Mouse (Mus musculus): ENCODE results near the gene Plekhg6. TPM values are rescaled to one million over a fixed set of nuclear protein-coding genes. Genes with fewer than 3 reads are reported as not detected.

Gene Plekhg6
- polyA plus RNA-seq, 1 experiment from 2014 or later = 0.49 TPM

- Histone ChIP-seq H3K27me3 (ENCODE audit: control insufficient read depth, insufficient read depth, low read depth, low read length) (no peaks in the 10 kb centered on the region), H3K9ac (ENCODE audit: low read length) (no peak overlapping the region), H3K4me1 (replicated peaks; ENCODE audit: control insufficient read depth, insufficient read depth, low read length) (peaks cover 34% of the 10 kb centered on the region), H3K4me2 (ENCODE audit: low read depth, low read length) (no peak overlapping the region), H3K27ac (ENCODE audit: low read length) (peak overlapping the region; percentile 4; the same call in 1 of the 2 replicates), H3K4me3 (ENCODE audit: low read length) (no peak overlapping the region), H3K9me3 (ENCODE audit: control insufficient read depth, low read length) (no peaks in the 10 kb centered on the region), H3K36me3 (ENCODE audit: control insufficient read depth, insufficient read depth, low read length) (no peaks in the 10 kb centered on the region)
- ATAC-seq (ENCODE audit: low read depth) = no peak
- 44% methylated on average over 4 of the region's 4 CpGs for WGBS
Observed at GRCm38 (mm10) chr6:125344866-125345265, 35.7 kb downstream of the Plekhg6 start.

- peak overlapping the region; percentile 47 for H3K9ac ChIP-seq (ENCODE audit: low read length)
- H3K9me3 ChIP-seq (ENCODE audit: control insufficient read depth, low read length) = no peaks in the 10 kb centered on the region
- H3K27me3 ChIP-seq (ENCODE audit: control insufficient read depth, insufficient read depth, low read depth, low read length) = no peaks in the 10 kb centered on the region
- no peak overlapping the region for H3K4me2 ChIP-seq (ENCODE audit: low read depth, low read length)
- 11% methylated on average over 8 of the region's 8 CpGs for WGBS
- H3K36me3 ChIP-seq (ENCODE audit: control insufficient read depth, insufficient read depth, low read length) = no peaks in the 10 kb centered on the region
- ATAC-seq (ENCODE audit: low read depth) = peak; percentile 59
- H3K27ac ChIP-seq (ENCODE audit: low read length) = peak overlapping the region; percentile 4; the same call in 1 of the 2 replicates
- H3K4me1 ChIP-seq (replicated peaks; ENCODE audit: control insufficient read depth, insufficient read depth, low read length) = peaks cover 33% of the 10 kb centered on the region
- no peak overlapping the region for H3K4me3 ChIP-seq (ENCODE audit: low read length)
Observed at GRCm38 (mm10) chr6:125344084-125344483, 36.5 kb downstream of the Plekhg6 start.

GRCm38 (mm10) chr6:125342198-125342597 is 38.4 kb downstream of the Plekhg6 start:
- peak overlapping the region; percentile 51; the same call in 1 of the 2 replicates for H3K27ac ChIP-seq (ENCODE audit: low read length)
- 69% methylated on average over 3 of the region's 3 CpGs for WGBS
- ATAC-seq (ENCODE audit: low read depth) = no peak

GRCm38 (mm10) chr6:125340244-125340643 is 40.3 kb downstream of the Plekhg6 start:
- H3K36me3 ChIP-seq (ENCODE audit: control insufficient read depth, insufficient read depth, low read length) = no peaks in the 10 kb centered on the region
- peak; percentile 49 for ATAC-seq (ENCODE audit: low read depth)
- H3K4me3 ChIP-seq (ENCODE audit: low read length) = no peak overlapping the region
- peaks cover 18% of the 10 kb centered on the region for H3K4me1 ChIP-seq (replicated peaks; ENCODE audit: control insufficient read depth, insufficient read depth, low read length)
- no peak overlapping the region for H3K4me2 ChIP-seq (ENCODE audit: low read depth, low read length)
- H3K27me3 ChIP-seq (ENCODE audit: control insufficient read depth, insufficient read depth, low read depth, low read length) = no peaks in the 10 kb centered on the region
- H3K9me3 ChIP-seq (ENCODE audit: control insufficient read depth, low read length) = no peaks in the 10 kb centered on the region
- 66% methylated on average over 5 of the region's 5 CpGs for WGBS
- peak overlapping the region; percentile 87 for H3K27ac ChIP-seq (ENCODE audit: low read length)
- H3K9ac ChIP-seq (ENCODE audit: low read length) = no peak overlapping the region

More at GRCm38 (mm10) chr6:125342198-125342597, 38.4 kb downstream of the Plekhg6 start:
- no peak overlapping the region for H3K4me3 ChIP-seq (ENCODE audit: low read length)
- H3K9me3 ChIP-seq (ENCODE audit: control insufficient read depth, low read length) = no peaks in the 10 kb centered on the region
- no peaks in the 10 kb centered on the region for H3K36me3 ChIP-seq (ENCODE audit: control insufficient read depth, insufficient read depth, low read length)
- H3K9ac ChIP-seq (ENCODE audit: low read length) = 0 out of 2 replicates have a peak overlapping the region, but pooled peaks have one; percentile 15
- H3K4me2 ChIP-seq (ENCODE audit: low read depth, low read length) = no peak overlapping the region
- H3K4me1 ChIP-seq (replicated peaks; ENCODE audit: control insufficient read depth, insufficient read depth, low read length) = peaks cover 22% of the 10 kb centered on the region
- no peaks in the 10 kb centered on the region for H3K27me3 ChIP-seq (ENCODE audit: control insufficient read depth, insufficient read depth, low read depth, low read length)

GRCm38 (mm10) chr6:125338791-125339660 is 41.6 kb downstream of the Plekhg6 start:
- Histone ChIP-seq H3K4me2 (ENCODE audit: low read depth, low read length) (no peak overlapping the region), H3K36me3 (ENCODE audit: control insufficient read depth, insufficient read depth, low read length) (no peaks in the 10 kb centered on the region), H3K27ac (ENCODE audit: low read length) (peak overlapping the region; percentile 71), H3K4me3 (ENCODE audit: low read length) (no peak overlapping the region), H3K27me3 (ENCODE audit: control insufficient read depth, insufficient read depth, low read depth, low read length) (no peaks in the 10 kb centered on the region), H3K4me1 (replicated peaks; ENCODE audit: control insufficient read depth, insufficient read depth, low read length) (peaks cover 12% of the 10 kb centered on the region), H3K9me3 (ENCODE audit: control insufficient read depth, low read length) (no peaks in the 10 kb centered on the region), H3K9ac (ENCODE audit: low read length) (no peak overlapping the region)
- WGBS = 58% methylated on average over 9 of the region's 9 CpGs
- ATAC-seq (ENCODE audit: low read depth) = no peak

GRCm38 (mm10) chr6:125334356-125334755 is 46.2 kb downstream of the Plekhg6 start:
- H3K9me3 ChIP-seq (ENCODE audit: control insufficient read depth, low read length) = no peaks in the 10 kb centered on the region
- H3K4me2 ChIP-seq (ENCODE audit: low read depth, low read length) = no peak overlapping the region
- ATAC-seq (ENCODE audit: low read depth) = peak; percentile 7; the same call in 1 of the 2 replicates
- no peaks in the 10 kb centered on the region for H3K36me3 ChIP-seq (ENCODE audit: control insufficient read depth, insufficient read depth, low read length)
- peak overlapping the region; percentile 52 for H3K27ac ChIP-seq (ENCODE audit: low read length)
- no peak overlapping the region for H3K4me3 ChIP-seq (ENCODE audit: low read length)
- 66% methylated on average over 2 of the region's 2 CpGs for WGBS
- H3K4me1 ChIP-seq (replicated peaks; ENCODE audit: control insufficient read depth, insufficient read depth, low read length) = peaks cover 11% of the 10 kb centered on the region; the same call in 1 of the 2 replicates
- no peak overlapping the region for H3K9ac ChIP-seq (ENCODE audit: low read length)
- H3K27me3 ChIP-seq (ENCODE audit: control insufficient read depth, insufficient read depth, low read depth, low read length) = no peaks in the 10 kb centered on the region

- Histone ChIP-seq H3K9ac (ENCODE audit: low read length) (no peak overlapping the region), H3K36me3 (ENCODE audit: control insufficient read depth, insufficient read depth, low read length) (no peaks in the 10 kb centered on the region), H3K4me1 (replicated peaks; ENCODE audit: control insufficient read depth, insufficient read depth, low read length) (peaks cover 11% of the 10 kb centered on the region; the same call in 1 of the 2 replicates), H3K27me3 (ENCODE audit: control insufficient read depth, insufficient read depth, low read depth, low read length) (no peaks in the 10 kb centered on the region), H3K4me3 (ENCODE audit: low read length) (no peak overlapping the region), H3K9me3 (ENCODE audit: control insufficient read depth, low read length) (no peaks in the 10 kb centered on the region), H3K27ac (ENCODE audit: low read length) (peak overlapping the region; percentile 52; the same call in 1 of the 2 replicates), H3K4me2 (ENCODE audit: low read depth, low read length) (no peak overlapping the region)
- no peak for ATAC-seq (ENCODE audit: low read depth)
- WGBS = 62% methylated on average over 14 of the region's 14 CpGs
Observed at GRCm38 (mm10) chr6:125333112-125333899, 47.3 kb downstream of the Plekhg6 start.

GRCm38 (mm10) chr6:125330626-125331326 is 49.8 kb downstream of the Plekhg6 start:
- Histone ChIP-seq H3K27me3 (ENCODE audit: control insufficient read depth, insufficient read depth, low read depth, low read length) (no peaks in the 10 kb centered on the region), H3K27ac (ENCODE audit: low read length) (peak overlapping the region; percentile 48; the same call in 1 of the 2 replicates), H3K4me2 (ENCODE audit: low read depth, low read length) (peak overlapping the region; percentile 65), H3K4me3 (ENCODE audit: low read length) (peak overlapping the region; percentile 57), H3K9ac (ENCODE audit: low read length) (peak overlapping the region; percentile 71), H3K9me3 (ENCODE audit: control insufficient read depth, low read length) (no peaks in the 10 kb centered on the region), H3K36me3 (ENCODE audit: control insufficient read depth, insufficient read depth, low read length) (no peaks in the 10 kb centered on the region), H3K4me1 (replicated peaks; ENCODE audit: control insufficient read depth, insufficient read depth, low read length) (peaks cover 11% of the 10 kb centered on the region; the same call in 1 of the 2 replicates)
- WGBS = under 1% methylated on average over 39 of the region's 39 CpGs
- ATAC-seq (ENCODE audit: low read depth) = peak; percentile 96

Data from lung, embryonic 16.5 days (tissue).